Mouse (Mus musculus): Measurements from ENCODE around the gene Uck2.

The Uck2 gene

GRCm38 (mm10) chr1:167283441-167284257 lies 1.5 kb downstream of the Uck2 start:
- DNase-seq (ENCODE audit: low spot score), result peak; percentile 54

GRCm38 (mm10) chr1:167282768-167283167 lies 2.4 kb downstream of the Uck2 start:
- no peak for DNase-seq (ENCODE audit: low spot score)

- DNase-seq (ENCODE audit: low spot score), result no peak
These were observed 3.0 kb downstream of the Uck2 start for GRCm38 (mm10) chr1:167282112-167282511.

- DNase-seq (ENCODE audit: low spot score), result no peak
These were observed 5.1 kb downstream of the Uck2 start for GRCm38 (mm10) chr1:167280061-167280460.

GRCm38 (mm10) chr1:167279160-167279715 lies 5.9 kb downstream of the Uck2 start:
- no peak for DNase-seq (ENCODE audit: low spot score)

GRCm38 (mm10) chr1:167278395-167278794 lies 6.7 kb downstream of the Uck2 start:
- no peak for DNase-seq (ENCODE audit: low spot score)

GRCm38 (mm10) chr1:167274646-167275390 lies 10.3 kb downstream of the Uck2 start:
- no peak for DNase-seq (ENCODE audit: low spot score)

- peak; percentile 42 for DNase-seq (ENCODE audit: low spot score)
These were observed 11.5 kb downstream of the Uck2 start for GRCm38 (mm10) chr1:167273380-167274163.

- no peak for DNase-seq (ENCODE audit: low spot score)
These were observed 13.3 kb downstream of the Uck2 start for GRCm38 (mm10) chr1:167271841-167272240.

GRCm38 (mm10) chr1:167271304-167271703 lies 13.8 kb downstream of the Uck2 start:
- peak; percentile 76 for DNase-seq (ENCODE audit: low spot score)

GRCm38 (mm10) chr1:167270342-167271111 lies 14.6 kb downstream of the Uck2 start:
- peak; percentile 37 for DNase-seq (ENCODE audit: low spot score)

- DNase-seq (ENCODE audit: low spot score), result no peak
These were observed 15.3 kb downstream of the Uck2 start for GRCm38 (mm10) chr1:167269856-167270270.

GRCm38 (mm10) chr1:167269350-167269811 lies 15.7 kb downstream of the Uck2 start:
- DNase-seq (ENCODE audit: low spot score), result peak; percentile 63

GRCm38 (mm10) chr1:167268360-167269063 lies 16.6 kb downstream of the Uck2 start:
- DNase-seq (ENCODE audit: low spot score), result no peak

- DNase-seq (ENCODE audit: low spot score), result no peak
These were observed 18.4 kb downstream of the Uck2 start for GRCm38 (mm10) chr1:167266720-167267119.

GRCm38 (mm10) chr1:167265366-167265765 lies 19.8 kb downstream of the Uck2 start:
- DNase-seq (ENCODE audit: low spot score), result no peak

GRCm38 (mm10) chr1:167262489-167263041 lies 22.6 kb downstream of the Uck2 start:
- DNase-seq (ENCODE audit: low spot score), result no peak

GRCm38 (mm10) chr1:167261750-167262149 lies 23.4 kb downstream of the Uck2 start:
- no peak for DNase-seq (ENCODE audit: low spot score)

GRCm38 (mm10) chr1:167259702-167260101 lies 25.4 kb downstream of the Uck2 start:
- no peak for DNase-seq (ENCODE audit: low spot score)

GRCm38 (mm10) chr1:167256724-167257302 lies 28.3 kb downstream of the Uck2 start:
- no peak for DNase-seq (ENCODE audit: low spot score)

All from c-Kit-positive CD71-positive TER-119-positive erythroid progenitor cells, embryonic 14.5 days (primary cell).